Mouse (Mus musculus) forebrain, postnatal 0 days (tissue): ENCODE data around the gene Phactr4. TPM values are rescaled to one million over a fixed set of nuclear protein-coding genes. Genes with fewer than 3 reads are reported as not detected.

Experiments used
- ATAC-seq: fragments of 200-750 bp; cut with Nextera tagmentation; 2 replicates; pipeline ENCODE4 v1.8.0; 2017; ENCODE audit warnings: mild to moderate bottlenecking, moderate library complexity
- DNase-seq: peaks from one replicate; pipeline ENCODE4 v3.0.0-alpha.2; 2015
- H3K27ac ChIP-seq: fragments of 300-500 bp; sonication (generic); 2 replicates; pipeline ENCODE4 v1.5.1; 2014; ENCODE audit warnings: low read depth, mild to moderate bottlenecking, antibody characterized with exemption, low read length, moderate library complexity, mixed read lengths
- H3K27me3 ChIP-seq: fragments of 300-500 bp; sonication (generic); 2 replicates; pipeline ENCODE4 v1.6.1; 2014; ENCODE audit warnings: mild to moderate bottlenecking, low read length, mixed read lengths; ENCODE audit not compliant: insufficient read depth
- H3K36me3 ChIP-seq: fragments of 300-500 bp; sonication (generic); 2 replicates; pipeline ENCODE4 v1.6.1; 2014; ENCODE audit warnings: mild to moderate bottlenecking, moderate library complexity; ENCODE audit not compliant: insufficient read depth
- H3K4me1 ChIP-seq: fragments of 300-500 bp; sonication (generic); 2 replicates; pipeline ENCODE4 v1.6.1; 2014; ENCODE audit warnings: antibody characterized with exemption; ENCODE audit not compliant: insufficient read depth
- H3K4me2 ChIP-seq: fragments of 300-500 bp; sonication (generic); 2 replicates; pipeline ENCODE4 v1.6.1; 2014; ENCODE audit warnings: low read depth, mild to moderate bottlenecking, moderate library complexity
- H3K4me3 ChIP-seq: fragments of 300-500 bp; sonication (generic); 2 replicates; pipeline ENCODE4 v1.5.1; 2014; ENCODE audit warnings: low read depth, low read length, mixed read lengths
- H3K9ac ChIP-seq: fragments of 300-500 bp; sonication (generic); 2 replicates; pipeline ENCODE4 v1.6.1; 2014; ENCODE audit warnings: mild to moderate bottlenecking
- H3K9me3 ChIP-seq: fragments of 300-500 bp; sonication (generic); 2 replicates; pipeline ENCODE4 v1.6.1; 2016; ENCODE audit warnings: low read length
- CTCF ChIP-seq: sonication (generic); IDR thresholded peaks from 2 replicates; pipeline ENCODE4 v1.5.1; 2016; ENCODE audit warnings: antibody characterized with exemption, control low read depth, low read depth
- WGBS: fragments of 180-500 bp; shearing (Covaris S2); extraction: QIAGEN DNeasy Blood & Tissue Kit; methylation state at CpG from one replicate; pipeline ENCODE4 v1.1.7; 2014; 5-methylcytosine and 5-hydroxymethylcytosine counted together
- polyA plus RNA-seq: library from polyadenylated mRNA; unstranded; fragments of >200 nt; fragmentation: Nextera tagmentation; extraction: Ambion mirVana; gene quantifications from 2 replicates; pipeline ENCODE4 v1.2.1, GENCODE M21; 2015
- total RNA-seq: library from RNA; depleted of rRNA; stranded (reverse); fragments of >200 nt; gene quantifications from 2 replicates; pipeline ENCODE4 v1.2.3, GENCODE M21; 2014

The Phactr4 gene
- total and polyA plus RNA-seq, 2 experiments from 2014 or later, result 3.2 to 4.9 TPM

GRCm38 (mm10) chr4:132346661-132347060, 75.6 kb downstream of the Phactr4 start:
- Histone ChIP-seq H3K4me3 (no peak overlapping the region), H3K27ac (no peak overlapping the region), H3K36me3 (peaks cover 5% of the 10 kb centered on the region; the same call in 1 of the 2 replicates), H3K9me3 (no peaks in the 10 kb centered on the region), H3K9ac (no peak overlapping the region), H3K4me2 (no peak overlapping the region), H3K27me3 (no peaks in the 10 kb centered on the region), H3K4me1 (peaks cover 7% of the 10 kb centered on the region; the same call in 1 of the 2 replicates)
- peak; percentile 22; the same call in 1 of the 2 replicates for TF ChIP-seq CTCF
- ATAC-seq (no peak), DNase-seq (no peak)
- 50% methylated on average over 3 of the region's 3 CpGs for WGBS

GRCm38 (mm10) chr4:132346261-132346660, 76.0 kb downstream of the Phactr4 start:
- Histone ChIP-seq H3K4me3 (no peak overlapping the region), H3K9ac (no peak overlapping the region), H3K36me3 (peaks cover 5% of the 10 kb centered on the region; the same call in 1 of the 2 replicates), H3K9me3 (no peaks in the 10 kb centered on the region), H3K27me3 (no peaks in the 10 kb centered on the region), H3K27ac (no peak overlapping the region), H3K4me1 (peaks cover 5% of the 10 kb centered on the region; the same call in 1 of the 2 replicates), H3K4me2 (no peak overlapping the region)
- ATAC-seq, result no peak
- 86% methylated on average over 4 of the region's 4 CpGs for WGBS
- TF ChIP-seq CTCF, result no peak
- no peak for DNase-seq

- no peaks in the 10 kb centered on the region for H3K27me3 ChIP-seq
- H3K36me3 ChIP-seq, result 0 out of 2 replicates have a peak, but pooled peaks cover 2% of the 10 kb centered on the region
- H3K4me1 ChIP-seq, result peaks cover 5% of the 10 kb centered on the region; the same call in 1 of the 2 replicates
- WGBS, result 49% methylated on average over 5 of the region's 5 CpGs
- DNase-seq, result no peak
- ATAC-seq, result no peak
- H3K9me3 ChIP-seq, result no peaks in the 10 kb centered on the region
- H3K9ac ChIP-seq, result peak overlapping the region; percentile 78
- peak overlapping the region; percentile 85 for H3K4me3 ChIP-seq
- H3K4me2 ChIP-seq, result peak overlapping the region; percentile 95
- no peak for TF ChIP-seq CTCF
- H3K27ac ChIP-seq, result no peak overlapping the region
Observed at GRCm38 (mm10) chr4:132345843-132346212, 76.5 kb downstream of the Phactr4 start.

- no peaks in the 10 kb centered on the region for H3K9me3 ChIP-seq
- H3K4me2 ChIP-seq, result peak overlapping the region; percentile 95
- H3K36me3 ChIP-seq, result no peaks in the 10 kb centered on the region
- H3K27ac ChIP-seq, result 0 out of 2 replicates have a peak overlapping the region, but pooled peaks have one; percentile 35
- peak; percentile 93 for ATAC-seq
- H3K4me3 ChIP-seq, result peak overlapping the region; percentile 85
- DNase-seq, result peak; percentile 91
- peak; percentile 96 for TF ChIP-seq CTCF
- no peaks in the 10 kb centered on the region for H3K27me3 ChIP-seq
- H3K4me1 ChIP-seq, result peaks cover 5% of the 10 kb centered on the region; the same call in 1 of the 2 replicates
- peak overlapping the region; percentile 78 for H3K9ac ChIP-seq
- under 1% methylated on average over 83 of the region's 83 CpGs for WGBS
Observed at GRCm38 (mm10) chr4:132345135-132345842, 77.0 kb downstream of the Phactr4 start.

DNA sequence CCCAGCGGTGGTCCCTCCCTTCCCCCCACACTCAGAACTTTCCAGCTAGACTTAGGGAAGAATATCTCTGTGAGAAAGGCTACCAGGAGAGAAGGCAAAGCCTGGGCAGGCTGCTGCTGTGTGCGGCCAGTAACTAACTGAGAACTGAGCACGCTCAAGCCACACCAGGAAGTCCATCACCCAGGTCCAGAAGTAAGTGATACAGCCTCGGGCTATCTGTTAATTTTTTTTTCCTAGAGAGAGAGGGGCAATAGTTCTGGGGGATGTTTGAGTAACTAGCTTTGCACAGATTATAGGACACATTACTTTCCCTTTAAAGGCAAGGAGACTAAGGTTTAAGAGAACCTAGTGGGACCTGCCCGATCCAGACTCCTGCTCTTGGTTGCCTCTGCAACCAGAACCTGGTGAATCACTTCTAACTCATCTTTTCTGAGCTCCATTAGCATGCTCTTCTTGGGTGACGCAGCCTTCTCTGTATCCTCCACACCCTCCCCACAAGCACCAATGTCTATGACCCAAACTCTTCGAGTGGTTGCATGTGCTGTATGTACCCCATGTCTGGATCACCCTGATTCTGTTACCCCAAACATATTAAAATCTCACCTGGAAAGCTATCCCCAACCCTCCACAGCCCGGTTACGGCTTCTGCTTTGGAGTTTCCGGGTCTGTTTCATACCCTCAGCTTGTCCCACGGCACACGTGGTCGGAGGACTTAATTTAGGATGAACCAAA, 77.7 kb downstream of the Phactr4 start:
- DNase-seq (peak; percentile 18), ATAC-seq (peak; percentile 28)
- 7% methylated on average over 13 of the region's 13 CpGs for WGBS

DNA sequence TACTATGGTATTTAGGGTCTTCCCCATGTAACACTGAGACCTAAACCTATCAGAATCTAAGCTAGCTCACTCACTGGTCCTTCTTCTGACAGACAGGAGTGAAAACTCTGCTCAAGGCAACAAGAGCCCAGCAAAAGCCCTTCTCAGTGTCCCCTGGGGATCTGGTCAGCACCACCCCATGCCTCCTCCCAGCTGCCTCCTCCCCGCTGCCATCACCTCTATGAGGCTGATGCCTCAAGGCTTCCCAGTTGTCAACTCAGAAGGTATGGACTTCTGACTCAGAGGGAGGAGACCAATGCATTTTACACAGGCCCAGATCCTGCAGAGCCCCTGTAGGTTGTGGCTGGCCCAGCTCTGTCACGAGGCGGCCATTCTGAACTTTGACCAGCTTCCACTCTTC, 80.8 kb downstream of the Phactr4 start:
- H3K9ac ChIP-seq, result no peak overlapping the region
- H3K4me2 ChIP-seq, result no peak overlapping the region
- TF ChIP-seq CTCF, result no peak
- ATAC-seq (no peak), DNase-seq (no peak)
- no peaks in the 10 kb centered on the region for H3K27me3 ChIP-seq
- H3K4me1 ChIP-seq, result peaks cover 5% of the 10 kb centered on the region; the same call in 1 of the 2 replicates
- no peaks in the 10 kb centered on the region for H3K9me3 ChIP-seq
- H3K4me3 ChIP-seq, result no peak overlapping the region
- peaks cover 7% of the 10 kb centered on the region; the same call in 1 of the 2 replicates for H3K36me3 ChIP-seq
- H3K27ac ChIP-seq, result no peak overlapping the region
- WGBS, result 91% methylated on average over 3 of the region's 3 CpGs

More for the DNA sequence above, 77.7 kb downstream of the Phactr4 start:
- H3K4me3 ChIP-seq, result peak overlapping the region; percentile 85
- no peak overlapping the region for H3K27ac ChIP-seq
- no peak for TF ChIP-seq CTCF
- H3K4me1 ChIP-seq, result peaks cover 5% of the 10 kb centered on the region; the same call in 1 of the 2 replicates
- peak overlapping the region; percentile 95 for H3K4me2 ChIP-seq
- H3K27me3 ChIP-seq, result no peaks in the 10 kb centered on the region
- H3K36me3 ChIP-seq, result no peaks in the 10 kb centered on the region
- H3K9ac ChIP-seq, result peak overlapping the region; percentile 78
- H3K9me3 ChIP-seq, result no peaks in the 10 kb centered on the region

DNA sequence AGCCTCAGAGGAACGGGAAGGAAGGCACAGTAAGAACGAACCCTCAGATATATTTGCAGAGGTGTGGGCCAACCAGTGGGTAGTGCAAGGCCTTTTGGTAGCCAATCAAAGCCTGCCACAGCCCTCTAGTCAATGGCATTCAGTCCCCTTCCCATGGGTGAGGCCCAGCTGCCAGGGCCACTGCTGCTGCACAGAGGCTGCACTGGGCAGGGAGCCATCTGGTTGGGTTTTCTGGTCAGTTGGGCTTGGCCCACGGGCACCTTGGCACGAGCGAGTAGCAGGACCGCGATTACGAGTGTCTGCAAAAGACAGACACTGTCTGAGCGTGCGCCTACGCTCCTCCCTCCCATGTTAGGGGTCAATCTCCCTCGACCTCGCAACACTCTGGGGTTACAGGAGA, 83.3 kb downstream of the Phactr4 start:
- Histone ChIP-seq H3K9ac (no peak overlapping the region), H3K9me3 (no peaks in the 10 kb centered on the region), H3K4me3 (no peak overlapping the region), H3K36me3 (peaks cover 29% of the 10 kb centered on the region), H3K27me3 (no peaks in the 10 kb centered on the region), H3K27ac (no peak overlapping the region), H3K4me1 (no peaks in the 10 kb centered on the region), H3K4me2 (no peak overlapping the region)
- no peak for DNase-seq
- peak; percentile 29; the same call in 1 of the 2 replicates for ATAC-seq
- TF ChIP-seq CTCF, result no peak
- 82% methylated on average over 13 of the region's 13 CpGs for WGBS
